Mouse (Mus musculus): ENCODE data around the gene Acin1.

DNA sequence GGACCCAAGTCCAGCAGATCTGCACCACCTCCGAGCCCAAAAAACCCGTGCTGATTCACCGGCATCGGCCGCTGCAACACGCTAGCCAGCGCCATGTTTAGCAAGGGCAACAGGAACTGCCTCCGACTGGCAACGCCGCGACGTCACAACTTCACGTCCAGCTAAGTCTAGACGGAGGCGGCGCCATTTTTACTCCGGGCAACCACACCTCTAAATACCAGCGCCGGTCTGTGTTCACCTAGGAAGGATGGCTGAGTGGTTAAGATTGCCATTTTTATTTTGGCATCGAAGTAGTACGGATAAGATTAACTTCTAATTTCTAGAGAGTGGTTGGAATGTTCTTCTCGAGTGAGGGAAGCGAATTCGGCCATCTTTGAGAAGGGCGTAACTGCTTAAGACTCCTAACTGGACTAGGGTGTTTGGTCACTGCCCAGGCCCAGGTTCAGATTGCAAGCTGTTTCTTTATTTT, 68.8 kb downstream of the Acin1 start, which contains the start of gene Psmb5:
- TF ChIP-seq POLR2A (IDR thresholded peaks at IDR 0.05; ENCODE audit: low read depth, low read length) (peak; percentile 80), ZKSCAN1 (IDR thresholded peaks at IDR 0.05; ENCODE audit: borderline replicate concordance, low read depth, low read length) (no peak), CTCF (conservative IDR thresholded peaks at IDR 0.05 in 1 of 2, IDR thresholded peaks at IDR 0.05 in 1 of 2; ENCODE audit: low read depth in 2 of 2, low read length in 2 of 2) (no peak), ZC3H11A (IDR thresholded peaks at IDR 0.05; ENCODE audit: low read depth, low read length) (no peak), CHD1 (IDR thresholded peaks at IDR 0.05; ENCODE audit: low read depth, low read length) (no peak), JUND (conservative IDR thresholded peaks at IDR 0.05; ENCODE audit: low read depth, low read length) (no peak), HCFC1 (IDR thresholded peaks at IDR 0.05; ENCODE audit: low read depth, low read length) (peak; percentile 92), ETS1 (conservative IDR thresholded peaks at IDR 0.05; ENCODE audit: low read depth, low read length) (no peak), MYC (IDR thresholded peaks at IDR 0.05; ENCODE audit: low read depth, low read length) (no peak), RAD21 (IDR thresholded peaks at IDR 0.05; ENCODE audit: low read depth, low read length) (no peak), ZMIZ1 (IDR thresholded peaks at IDR 0.05; ENCODE audit: low read depth, low read length) (peak; percentile 76; the same call in 1 of the 2 replicates)

Measured in CH12.LX (cell line).